Mouse (Mus musculus) thymus, adult 2 months (tissue): ENCODE results near the gene Srf. TPM values are rescaled to one million over a fixed set of nuclear protein-coding genes. Genes with fewer than 3 reads are reported as not detected.

Experiments
- DNase-seq: peaks from one replicate; pipeline ENCODE4 v3.0.0; 2021
- H3K27ac ChIP-seq: fragments of 200-500 bp; 2 replicates; pipeline ENCODE4 v1.5.1; 2012; ENCODE audit warnings: low read length, control low read depth; ENCODE audit not compliant: control insufficient read depth, insufficient read depth
- H3K27me3 ChIP-seq: fragments of 200-500 bp; 2 replicates; pipeline ENCODE4 v1.6.1; 2012; ENCODE audit warnings: mild to moderate bottlenecking, low read length, moderate library complexity, mixed read lengths; ENCODE audit not compliant: control insufficient read depth, insufficient read depth
- H3K36me3 ChIP-seq: fragments of 200-500 bp; 2 replicates; pipeline ENCODE4 v1.6.1; 2012; ENCODE audit warnings: mild to moderate bottlenecking, low read length, moderate library complexity; ENCODE audit not compliant: control insufficient read depth, insufficient read depth
- H3K4me1 ChIP-seq: fragments of 200-500 bp; replicated peaks from 2 replicates; pipeline ENCODE4 v1.6.1; 2012; ENCODE audit warnings: low read length; ENCODE audit not compliant: control insufficient read depth, insufficient read depth
- H3K4me3 ChIP-seq: fragments of 200-500 bp; 2 replicates; pipeline ENCODE4 v1.5.1; 2012; ENCODE audit warnings: mild to moderate bottlenecking, low read length, control low read depth, moderate library complexity; ENCODE audit not compliant: control insufficient read depth, insufficient read depth
- CTCF ChIP-seq: fragments of 200-500 bp; IDR thresholded peaks from 2 replicates; pipeline ENCODE4 v1.5.1; 2012; ENCODE audit warnings: mild to moderate bottlenecking, control low read depth, low read length, moderate library complexity, borderline replicate concordance; ENCODE audit not compliant: control insufficient read depth, poor library complexity, insufficient read depth; ENCODE audit errors: extremely low read depth
- POLR2A ChIP-seq: fragments of 200-500 bp; IDR thresholded peaks from 2 replicates; pipeline ENCODE4 v1.6.1; 2012; ENCODE audit warnings: mild to moderate bottlenecking, low read length, control low read depth, moderate library complexity; ENCODE audit not compliant: control insufficient read depth, poor library complexity, insufficient read depth; ENCODE audit errors: extremely low read depth
- WGBS: fragments of 180-500 bp; shearing (Covaris S2); methylation state at CpG from one replicate; pipeline ENCODE4 v1.1.7; 2018; 5-methylcytosine and 5-hydroxymethylcytosine counted together
- polyA plus RNA-seq: library from polyadenylated mRNA; depleted of rRNA; stranded (reverse); fragments of >200 nt; gene quantifications from 2 replicates; pipeline ENCODE4 v1.2.3, GENCODE M21; 2012

The Srf gene
- polyA plus RNA-seq, 1 experiment = 297 TPM

GRCm38 (mm10) chr17:46552841-46553423, 3.0 kb downstream of the Srf start:
- no peak for TF ChIP-seq POLR2A
- DNase-seq = peak; percentile 36
- H3K4me3 ChIP-seq = no peak overlapping the region
- 71% methylated on average over 24 of the region's 24 CpGs for WGBS
- H3K27ac ChIP-seq = no peak overlapping the region
- H3K27me3 ChIP-seq = no peaks in the 10 kb centered on the region
- H3K4me1 ChIP-seq = peaks cover 18% of the 10 kb centered on the region
- peaks cover 19% of the 10 kb centered on the region for H3K36me3 ChIP-seq

GRCm38 (mm10) chr17:46552151-46552550, 3.8 kb downstream of the Srf start:
- peaks cover 12% of the 10 kb centered on the region for H3K4me1 ChIP-seq
- peaks cover 19% of the 10 kb centered on the region for H3K36me3 ChIP-seq
- no peak overlapping the region for H3K27ac ChIP-seq
- no peak overlapping the region for H3K4me3 ChIP-seq
- TF ChIP-seq POLR2A (no peak), CTCF (no peak)
- WGBS = 98% methylated on average over 7 of the region's 7 CpGs
- H3K27me3 ChIP-seq = no peaks in the 10 kb centered on the region
- no peak for DNase-seq

GRCm38 (mm10) chr17:46551369-46551768, 4.6 kb downstream of the Srf start:
- no peak for DNase-seq
- WGBS = 94% methylated on average over 6 of the region's 6 CpGs

DNA sequence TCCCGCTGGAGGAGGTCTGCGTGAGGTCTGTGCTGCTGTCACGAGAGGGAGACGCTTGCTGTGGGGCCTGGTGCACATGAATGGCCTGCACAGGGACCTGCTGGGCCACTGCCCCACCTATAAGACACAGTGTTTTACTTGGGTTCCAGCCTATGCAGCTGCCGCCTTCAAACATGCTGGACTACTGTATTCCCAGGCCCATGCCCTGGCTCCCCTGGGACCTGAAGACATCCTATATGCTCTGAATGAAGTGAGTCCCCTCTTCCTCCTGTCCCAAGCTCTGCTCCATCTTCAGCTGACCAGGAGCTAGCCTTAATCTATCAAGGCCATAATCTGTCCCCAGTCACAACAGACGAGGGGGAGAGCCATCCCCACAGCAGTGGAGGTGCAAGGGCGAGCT, 5.1 kb downstream of the Srf start:
- TF ChIP-seq POLR2A (no peak), CTCF (no peak)
- WGBS = 97% methylated on average over 7 of the region's 7 CpGs
- peaks cover 19% of the 10 kb centered on the region for H3K36me3 ChIP-seq
- DNase-seq = no peak
- peaks cover 3% of the 10 kb centered on the region; the same call in 1 of the 2 replicates for H3K27me3 ChIP-seq
- H3K27ac ChIP-seq = no peak overlapping the region
- no peak overlapping the region for H3K4me3 ChIP-seq
- H3K4me1 ChIP-seq = peaks cover 16% of the 10 kb centered on the region

More at GRCm38 (mm10) chr17:46551369-46551768, 4.6 kb downstream of the Srf start:
- H3K4me1 ChIP-seq = peaks cover 13% of the 10 kb centered on the region
- H3K36me3 ChIP-seq = peaks cover 19% of the 10 kb centered on the region
- TF ChIP-seq POLR2A (no peak), CTCF (no peak)
- no peak overlapping the region for H3K27ac ChIP-seq
- peaks cover 1% of the 10 kb centered on the region; the same call in 1 of the 2 replicates for H3K27me3 ChIP-seq
- no peak overlapping the region for H3K4me3 ChIP-seq

DNA sequence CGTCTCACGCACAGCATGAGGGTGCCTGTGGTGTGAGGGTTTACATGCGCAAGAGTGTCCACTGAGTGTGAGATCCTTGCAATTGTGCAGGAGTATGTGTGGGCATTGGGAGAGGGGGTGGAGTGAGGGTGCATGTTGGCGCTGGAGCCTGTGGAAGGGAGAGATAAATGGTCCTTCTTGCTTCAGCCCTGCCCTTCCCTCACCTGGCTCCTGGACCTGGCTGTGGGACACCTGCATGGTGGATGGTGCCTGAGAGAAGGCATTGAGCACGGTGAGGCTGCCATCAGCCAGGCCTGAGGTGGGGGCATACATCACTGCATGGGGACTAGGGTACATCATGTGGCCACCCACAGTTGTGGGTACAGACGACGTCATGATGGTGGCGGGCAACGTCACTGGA, 6.3 kb downstream of the Srf start:
- Histone ChIP-seq H3K4me1 (peaks cover 11% of the 10 kb centered on the region), H3K27me3 (peaks cover 3% of the 10 kb centered on the region; the same call in 1 of the 2 replicates), H3K36me3 (peaks cover 19% of the 10 kb centered on the region), H3K4me3 (no peak overlapping the region), H3K27ac (no peak overlapping the region)
- WGBS = 96% methylated on average over 9 of the region's 9 CpGs
- no peak for DNase-seq
- TF ChIP-seq CTCF = no peak
- TF ChIP-seq POLR2A = no peak

GRCm38 (mm10) chr17:46549193-46549592, 6.8 kb downstream of the Srf start:
- Histone ChIP-seq H3K4me3 (no peak overlapping the region), H3K27me3 (peaks cover 3% of the 10 kb centered on the region; the same call in 1 of the 2 replicates), H3K4me1 (peaks cover 9% of the 10 kb centered on the region), H3K27ac (no peak overlapping the region), H3K36me3 (peaks cover 19% of the 10 kb centered on the region)
- DNase-seq = peak; percentile 40
- WGBS = 71% methylated on average over 8 of the region's 8 CpGs
- no peak for TF ChIP-seq POLR2A
- peak; percentile 71 for TF ChIP-seq CTCF

DNA sequence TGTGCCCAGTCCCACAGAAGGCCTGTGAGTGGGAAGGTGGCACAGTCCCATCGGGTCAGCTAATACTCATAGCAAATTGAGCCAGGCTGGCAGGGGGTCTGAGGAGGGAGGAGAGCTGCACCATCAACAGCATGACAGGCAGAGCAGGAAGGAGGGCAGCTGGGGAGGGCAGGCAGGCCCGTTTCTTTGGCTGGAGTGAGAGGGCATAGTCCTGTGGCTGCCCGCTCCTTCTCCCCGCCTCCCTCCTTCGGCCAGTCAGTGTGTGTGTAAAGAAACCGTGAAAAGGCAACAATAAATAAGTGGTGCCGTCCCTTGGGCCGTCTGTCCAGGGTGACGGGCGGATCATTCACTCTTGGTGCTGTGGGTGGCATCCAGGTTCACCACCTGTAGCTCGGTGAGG, 7.2 kb downstream of the Srf start:
- H3K27ac ChIP-seq = no peak overlapping the region
- 92% methylated on average over 11 of the region's 11 CpGs for whole genome bisulfite sequencing
- peaks cover 9% of the 10 kb centered on the region for H3K4me1 ChIP-seq
- H3K4me3 ChIP-seq = no peak overlapping the region
- TF ChIP-seq POLR2A = no peak
- TF ChIP-seq CTCF = no peak
- peaks cover 19% of the 10 kb centered on the region for H3K36me3 ChIP-seq
- no peak for DNase-seq
- H3K27me3 ChIP-seq = peaks cover 3% of the 10 kb centered on the region; the same call in 1 of the 2 replicates
